Mouse (Mus musculus): ENCODE results near the gene Angptl2. TPM values are rescaled to one million over a fixed set of nuclear protein-coding genes. Genes with fewer than 3 reads are reported as not detected.

Gene Angptl2
- polyA plus RNA-seq, 1 experiment: 5.6 TPM

DNA sequence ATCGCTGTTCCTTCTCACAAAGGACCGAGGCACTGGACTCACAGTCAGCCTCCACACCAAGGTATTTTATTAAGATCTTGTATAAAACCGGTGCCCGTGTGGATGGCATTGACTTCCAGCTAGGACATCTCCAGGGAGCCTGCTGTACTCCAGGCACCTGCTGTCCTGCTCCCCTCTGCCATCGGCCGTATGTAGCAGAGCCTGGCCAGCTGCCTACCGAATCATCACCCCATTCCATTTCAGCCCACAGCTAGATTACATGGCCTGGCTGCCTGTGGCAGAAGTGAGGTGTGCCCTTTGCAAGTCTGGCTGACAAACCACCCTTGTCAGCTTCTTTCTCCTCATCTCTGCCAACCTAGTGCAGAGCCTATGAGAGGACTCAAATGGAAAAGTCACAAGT lies 42.2 kb upstream of the Angptl2 start:
- no peak for TF ChIP-seq EP300 (IDR thresholded peaks at IDR 0.05; ENCODE audit: insufficient read depth, low read depth, low read length)
- TF ChIP-seq CTCF (IDR thresholded peaks at IDR 0.05; ENCODE audit: low read depth, low read length): no peak
- TF ChIP-seq POLR2A (IDR thresholded peaks at IDR 0.05; ENCODE audit: insufficient read depth, low read length): no peak
- Histone ChIP-seq H3K4me3 (ENCODE audit: low read depth, low read length) (no peak overlapping the region), H3K27me3 (ENCODE audit: control insufficient read depth, insufficient read depth, low read length, poor library complexity, severe bottlenecking) (no peaks in the 10 kb centered on the region), H3K9me3 (replicated peaks; ENCODE audit: control insufficient read depth, insufficient read depth, low read length, poor library complexity, severe bottlenecking) (no peaks in the 10 kb centered on the region), H3K27ac (ENCODE audit: insufficient read depth, low read length) (no peak overlapping the region), H3K9ac (ENCODE audit: low read depth, poor library complexity, severe bottlenecking) (no peak overlapping the region), H3K36me3 (ENCODE audit: control insufficient read depth, insufficient read depth, low read length, poor library complexity, severe bottlenecking) (no peaks in the 10 kb centered on the region), H3K4me1 (ENCODE audit: control insufficient read depth, insufficient read depth, low read length) (no peaks in the 10 kb centered on the region)

DNA sequence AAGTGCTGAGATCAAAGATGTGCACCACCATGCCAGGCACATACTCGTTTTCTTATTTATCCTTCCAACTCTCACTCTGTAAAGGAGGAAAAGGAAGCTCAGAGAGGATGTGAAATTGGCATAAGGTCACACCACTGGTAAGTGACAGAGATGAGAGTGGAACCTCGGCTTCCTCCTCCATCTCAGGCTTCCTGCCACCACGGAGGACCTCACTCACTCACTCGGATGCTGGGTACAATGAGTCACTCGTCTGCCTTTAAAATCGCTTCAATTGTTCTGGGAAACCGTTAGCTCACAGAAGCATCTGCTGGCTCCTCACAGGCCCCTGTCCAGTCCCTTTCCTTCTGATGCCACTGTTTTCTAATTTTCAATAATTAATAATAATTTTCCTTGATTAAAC lies 39.4 kb upstream of the Angptl2 start:
- TF ChIP-seq POLR2A (IDR thresholded peaks at IDR 0.05; ENCODE audit: insufficient read depth, low read length): no peak
- TF ChIP-seq EP300 (IDR thresholded peaks at IDR 0.05; ENCODE audit: insufficient read depth, low read depth, low read length): no peak
- TF ChIP-seq CTCF (IDR thresholded peaks at IDR 0.05; ENCODE audit: low read depth, low read length): no peak
- H3K36me3 ChIP-seq (ENCODE audit: control insufficient read depth, insufficient read depth, low read length, poor library complexity, severe bottlenecking): no peaks in the 10 kb centered on the region
- H3K9ac ChIP-seq (ENCODE audit: low read depth, poor library complexity, severe bottlenecking): no peak overlapping the region
- no peak overlapping the region for H3K27ac ChIP-seq (ENCODE audit: insufficient read depth, low read length)
- H3K4me3 ChIP-seq (ENCODE audit: low read depth, low read length): no peak overlapping the region
- H3K9me3 ChIP-seq (replicated peaks; ENCODE audit: control insufficient read depth, insufficient read depth, low read length, poor library complexity, severe bottlenecking): no peaks in the 10 kb centered on the region
- no peaks in the 10 kb centered on the region for H3K4me1 ChIP-seq (ENCODE audit: control insufficient read depth, insufficient read depth, low read length)
- no peaks in the 10 kb centered on the region for H3K27me3 ChIP-seq (ENCODE audit: control insufficient read depth, insufficient read depth, low read length, poor library complexity, severe bottlenecking)

DNA sequence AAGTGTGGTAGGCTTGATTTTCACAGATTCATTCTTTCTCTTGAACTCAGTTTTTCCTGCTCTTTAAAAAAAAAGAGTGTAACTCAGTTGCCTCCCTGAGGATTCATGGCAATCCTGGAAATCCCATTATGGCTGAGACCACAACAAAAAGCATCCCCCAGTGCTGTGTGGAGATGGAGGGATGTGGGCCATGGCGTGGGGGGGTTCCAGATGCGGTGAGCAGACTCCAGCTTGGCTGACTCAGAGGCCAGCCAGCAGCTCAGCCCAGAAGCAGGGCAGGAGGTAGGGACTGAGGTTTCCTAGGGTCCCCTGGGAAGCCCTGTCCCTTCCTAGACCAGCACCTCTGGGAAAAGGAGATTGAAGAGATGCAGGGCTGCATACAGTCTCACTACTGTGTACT lies 38.9 kb upstream of the Angptl2 start:
- no peak overlapping the region for H3K27ac ChIP-seq (ENCODE audit: insufficient read depth, low read length)
- no peaks in the 10 kb centered on the region for H3K9me3 ChIP-seq (replicated peaks; ENCODE audit: control insufficient read depth, insufficient read depth, low read length, poor library complexity, severe bottlenecking)
- TF ChIP-seq EP300 (IDR thresholded peaks at IDR 0.05; ENCODE audit: insufficient read depth, low read depth, low read length) (no peak), CTCF (IDR thresholded peaks at IDR 0.05; ENCODE audit: low read depth, low read length) (no peak), POLR2A (IDR thresholded peaks at IDR 0.05; ENCODE audit: insufficient read depth, low read length) (no peak)
- H3K36me3 ChIP-seq (ENCODE audit: control insufficient read depth, insufficient read depth, low read length, poor library complexity, severe bottlenecking): no peaks in the 10 kb centered on the region
- no peak overlapping the region for H3K9ac ChIP-seq (ENCODE audit: low read depth, poor library complexity, severe bottlenecking)
- H3K4me1 ChIP-seq (ENCODE audit: control insufficient read depth, insufficient read depth, low read length): no peaks in the 10 kb centered on the region
- H3K4me3 ChIP-seq (ENCODE audit: low read depth, low read length): no peak overlapping the region
- no peaks in the 10 kb centered on the region for H3K27me3 ChIP-seq (ENCODE audit: control insufficient read depth, insufficient read depth, low read length, poor library complexity, severe bottlenecking)

DNA sequence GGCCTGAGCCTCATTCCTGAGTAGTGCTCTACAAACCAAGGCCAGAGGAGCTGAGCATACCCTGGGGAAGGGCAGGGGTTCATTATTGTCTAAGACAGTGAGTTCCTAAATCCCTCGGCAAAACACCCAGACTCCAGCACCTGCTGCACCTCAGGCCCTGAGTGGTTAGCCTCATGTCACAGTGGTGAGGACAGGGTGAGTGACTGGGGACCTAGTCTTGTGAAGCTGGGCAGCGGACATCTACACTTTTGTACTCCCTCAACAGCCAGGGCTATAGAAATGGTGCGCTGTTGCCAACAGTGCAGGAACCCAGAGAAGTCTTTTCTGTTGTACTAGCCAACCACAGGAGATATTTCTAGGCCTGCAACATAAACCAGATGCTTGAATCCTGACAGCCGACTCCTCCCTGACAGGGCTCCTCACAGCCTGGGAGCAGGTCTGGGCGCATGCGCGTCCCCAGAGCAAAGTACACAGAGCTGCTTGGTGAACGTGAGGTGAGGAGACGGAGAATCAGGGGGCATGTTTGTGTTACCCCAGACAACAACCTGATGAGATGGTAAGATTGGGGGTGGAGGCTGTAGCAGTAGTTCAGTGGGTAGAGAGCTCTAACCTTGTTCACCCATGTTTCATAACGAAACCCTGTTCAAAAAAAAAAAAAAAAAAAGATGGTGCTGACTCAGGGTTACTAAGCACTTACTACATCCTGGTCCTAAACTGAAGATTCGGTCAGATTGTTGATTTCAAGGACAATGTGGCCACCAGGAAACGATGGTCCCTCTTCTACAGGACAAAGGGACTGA lies 38.2 kb upstream of the Angptl2 start:
- TF ChIP-seq EP300 (IDR thresholded peaks at IDR 0.05; ENCODE audit: insufficient read depth, low read depth, low read length) (no peak), CTCF (IDR thresholded peaks at IDR 0.05; ENCODE audit: low read depth, low read length) (no peak), POLR2A (IDR thresholded peaks at IDR 0.05; ENCODE audit: insufficient read depth, low read length) (no peak)

DNA sequence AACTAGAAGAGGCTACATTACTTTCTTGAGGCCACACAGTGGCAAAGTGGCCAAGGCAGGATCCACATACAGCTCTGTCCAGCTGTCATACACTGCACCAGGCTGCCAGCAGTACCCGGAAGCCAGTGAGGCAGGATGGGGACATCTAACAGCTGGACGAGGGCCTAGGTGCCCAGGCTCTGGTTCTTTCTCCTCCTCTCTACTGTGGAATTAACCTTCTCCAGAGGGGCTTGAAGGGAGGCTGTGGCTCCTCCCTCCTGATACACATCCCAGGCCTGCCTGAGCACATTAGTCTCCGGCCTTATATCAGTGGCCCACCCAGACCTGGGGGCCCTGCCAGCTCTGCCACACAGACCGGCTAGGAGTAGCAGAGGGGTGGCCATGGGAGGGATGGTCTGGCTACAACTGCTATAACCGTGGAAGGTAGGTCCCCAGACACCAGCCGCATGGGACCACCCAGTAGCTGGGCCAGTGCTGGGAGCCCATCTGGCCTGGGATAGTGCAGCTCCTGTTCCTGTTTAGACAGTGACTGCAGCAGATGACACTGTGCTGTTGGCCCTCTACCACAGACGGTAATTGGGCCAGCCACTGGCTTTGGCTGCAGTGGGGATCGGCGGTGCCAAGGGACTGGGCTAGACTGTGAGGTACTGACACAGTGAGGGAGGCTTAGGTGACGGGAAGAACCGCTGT lies 37.5 kb upstream of the Angptl2 start:
- Histone ChIP-seq H3K9me3 (replicated peaks; ENCODE audit: control insufficient read depth, insufficient read depth, low read length, poor library complexity, severe bottlenecking) (no peaks in the 10 kb centered on the region), H3K9ac (ENCODE audit: low read depth, poor library complexity, severe bottlenecking) (no peak overlapping the region), H3K36me3 (ENCODE audit: control insufficient read depth, insufficient read depth, low read length, poor library complexity, severe bottlenecking) (no peaks in the 10 kb centered on the region), H3K4me1 (ENCODE audit: control insufficient read depth, insufficient read depth, low read length) (no peaks in the 10 kb centered on the region), H3K27ac (ENCODE audit: insufficient read depth, low read length) (no peak overlapping the region), H3K27me3 (ENCODE audit: control insufficient read depth, insufficient read depth, low read length, poor library complexity, severe bottlenecking) (no peaks in the 10 kb centered on the region), H3K4me3 (ENCODE audit: low read depth, low read length) (no peak overlapping the region)
- TF ChIP-seq CTCF (IDR thresholded peaks at IDR 0.05; ENCODE audit: low read depth, low read length) (no peak), POLR2A (IDR thresholded peaks at IDR 0.05; ENCODE audit: insufficient read depth, low read length) (no peak), EP300 (IDR thresholded peaks at IDR 0.05; ENCODE audit: insufficient read depth, low read depth, low read length) (no peak)

More for the DNA sequence above, 38.2 kb upstream of the Angptl2 start:
- Histone ChIP-seq H3K27ac (ENCODE audit: insufficient read depth, low read length) (no peak overlapping the region), H3K9ac (ENCODE audit: low read depth, poor library complexity, severe bottlenecking) (no peak overlapping the region), H3K4me1 (ENCODE audit: control insufficient read depth, insufficient read depth, low read length) (no peaks in the 10 kb centered on the region), H3K9me3 (replicated peaks; ENCODE audit: control insufficient read depth, insufficient read depth, low read length, poor library complexity, severe bottlenecking) (no peaks in the 10 kb centered on the region), H3K36me3 (ENCODE audit: control insufficient read depth, insufficient read depth, low read length, poor library complexity, severe bottlenecking) (no peaks in the 10 kb centered on the region), H3K27me3 (ENCODE audit: control insufficient read depth, insufficient read depth, low read length, poor library complexity, severe bottlenecking) (no peaks in the 10 kb centered on the region), H3K4me3 (ENCODE audit: low read depth, low read length) (no peak overlapping the region)

All from ES-Bruce4 (cell line).